Mouse (Mus musculus): ENCODE measurements around the gene C1qtnf5.

C1qtnf5 gene

DNA sequence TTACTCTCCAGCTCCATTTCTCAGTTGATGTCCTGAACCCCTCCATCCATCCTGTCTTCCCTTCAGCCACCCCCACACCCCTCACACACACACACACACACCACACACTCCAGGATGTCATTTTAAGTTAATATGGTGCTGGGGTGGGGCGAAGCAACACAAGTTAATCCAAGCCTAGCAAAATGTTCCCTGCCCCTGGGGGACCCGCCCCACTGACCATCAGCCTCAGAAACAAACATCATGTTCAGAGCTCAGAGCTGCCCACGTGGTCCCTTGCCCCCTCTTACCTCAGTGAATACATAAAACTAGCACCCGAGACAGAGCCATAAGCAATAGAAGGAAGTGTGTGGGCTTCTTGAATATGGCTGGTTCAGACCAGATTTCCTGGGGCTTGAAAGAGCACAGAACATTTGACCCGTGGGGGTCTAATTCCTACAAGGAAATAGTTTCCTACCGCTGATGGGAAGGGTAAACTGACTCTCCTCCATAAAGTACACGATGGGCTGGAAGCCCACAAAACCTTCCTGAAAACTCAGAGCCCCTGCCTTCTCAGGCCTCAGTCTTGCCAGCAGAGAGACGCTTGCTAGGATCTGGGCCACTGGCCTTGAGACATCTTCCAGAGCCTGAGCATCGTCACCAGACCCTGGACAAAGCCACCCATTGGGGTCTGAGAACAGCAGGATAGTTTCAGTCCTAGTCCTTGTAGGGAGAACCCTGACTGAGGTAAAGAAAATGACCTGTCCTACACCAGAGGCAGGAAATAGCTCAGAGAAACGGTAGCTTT lies 26.9 kb upstream of the C1qtnf5 start:
- DNase-seq (ENCODE audit: low spot score) = no peak

DNA sequence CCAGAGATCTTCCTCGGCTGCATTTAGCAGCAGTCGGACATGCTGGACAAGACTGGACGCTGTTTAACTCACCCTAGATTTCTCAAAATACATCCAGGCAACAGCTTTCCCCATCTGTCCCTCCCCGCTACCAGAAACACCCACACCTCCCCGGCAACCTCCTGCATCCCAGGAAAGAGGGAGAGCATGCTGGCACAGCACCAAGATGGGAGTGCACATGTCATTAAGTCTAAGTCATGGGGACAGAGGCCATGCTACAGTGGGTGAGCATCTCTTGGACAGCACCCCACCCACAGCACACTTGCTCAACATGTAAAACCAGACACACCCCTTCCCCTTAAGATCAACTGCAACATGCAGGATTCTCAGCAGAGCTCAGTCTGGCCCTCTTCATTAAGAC lies 26.1 kb upstream of the C1qtnf5 start:
- DNase-seq (ENCODE audit: low spot score) = peak; percentile 27

DNA sequence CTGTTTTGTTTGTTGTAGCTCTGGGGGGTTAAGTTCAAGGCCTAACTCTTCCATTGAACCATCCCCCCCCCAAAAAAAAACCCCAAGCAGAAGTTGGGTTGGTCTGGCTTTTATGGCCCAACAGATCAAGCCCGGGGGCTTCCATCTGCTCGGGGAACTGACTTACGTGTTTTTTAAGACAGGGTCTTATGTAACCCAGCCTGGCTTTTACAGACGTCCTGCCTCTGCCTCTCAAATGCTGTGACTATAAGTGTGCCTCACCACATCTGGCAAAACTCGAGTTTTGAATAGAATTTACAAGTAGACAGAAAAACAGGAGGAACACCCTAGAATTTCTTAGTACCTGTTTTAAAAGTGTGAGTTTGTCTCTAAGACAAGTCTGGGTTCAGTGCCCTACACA lies 25.5 kb upstream of the C1qtnf5 start:
- DNase-seq (ENCODE audit: low spot score) = no peak

DNA sequence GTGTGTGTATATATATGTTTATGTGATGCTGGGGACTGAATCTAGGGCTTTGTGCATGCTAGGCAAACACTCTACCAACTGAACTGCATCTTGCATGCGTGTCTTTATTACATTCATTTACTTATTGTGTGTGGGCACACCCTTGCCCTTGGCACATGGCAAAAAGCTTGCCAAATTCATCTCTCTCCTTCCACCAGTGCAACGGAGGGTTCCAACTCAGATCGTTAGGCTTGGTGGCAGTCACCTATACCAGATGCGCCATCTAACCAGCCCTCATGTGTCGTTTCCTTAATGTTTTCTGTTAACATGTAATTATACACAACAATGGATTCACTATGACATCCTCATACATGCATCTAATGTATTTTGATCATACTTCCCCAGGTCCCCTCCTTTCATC lies 24.8 kb upstream of the C1qtnf5 start:
- DNase-seq (ENCODE audit: low spot score) = no peak

DNA sequence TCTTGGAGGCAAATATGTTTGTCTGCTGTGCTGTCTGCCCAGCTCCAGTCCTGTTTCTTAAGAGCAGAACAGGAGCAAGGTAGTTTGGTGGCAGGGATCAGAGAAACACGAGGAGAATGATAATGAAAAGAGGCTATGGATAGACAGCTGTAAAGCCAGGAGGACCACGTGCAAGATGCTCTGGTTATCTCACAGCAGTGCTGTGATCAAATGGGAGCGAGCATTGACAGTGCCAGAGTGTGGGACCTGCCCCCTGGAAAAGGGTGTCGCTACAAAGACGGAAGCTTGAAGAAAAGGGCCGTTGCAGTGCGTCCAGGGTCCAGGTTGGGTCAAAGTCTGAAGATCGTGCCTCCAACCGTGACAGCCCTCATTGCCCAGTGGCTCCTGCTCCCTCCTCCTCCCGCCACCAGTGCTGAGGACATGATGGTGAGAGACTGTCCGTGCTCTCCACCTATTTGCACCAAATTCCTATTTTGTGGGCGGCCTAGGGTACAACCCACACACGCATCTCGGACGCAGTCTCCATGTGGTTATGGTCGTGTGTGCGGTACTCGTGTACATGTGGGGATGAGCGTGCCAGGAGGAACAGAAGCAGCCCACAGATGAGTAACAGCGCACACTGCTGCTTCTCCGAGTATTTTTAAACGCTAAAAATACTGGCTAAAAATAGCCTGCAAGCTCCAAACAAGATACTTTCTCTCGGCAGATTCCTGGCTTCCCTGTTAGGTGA lies 23.5 kb upstream of the C1qtnf5 start:
- DNase-seq (ENCODE audit: low spot score) = no peak

DNA sequence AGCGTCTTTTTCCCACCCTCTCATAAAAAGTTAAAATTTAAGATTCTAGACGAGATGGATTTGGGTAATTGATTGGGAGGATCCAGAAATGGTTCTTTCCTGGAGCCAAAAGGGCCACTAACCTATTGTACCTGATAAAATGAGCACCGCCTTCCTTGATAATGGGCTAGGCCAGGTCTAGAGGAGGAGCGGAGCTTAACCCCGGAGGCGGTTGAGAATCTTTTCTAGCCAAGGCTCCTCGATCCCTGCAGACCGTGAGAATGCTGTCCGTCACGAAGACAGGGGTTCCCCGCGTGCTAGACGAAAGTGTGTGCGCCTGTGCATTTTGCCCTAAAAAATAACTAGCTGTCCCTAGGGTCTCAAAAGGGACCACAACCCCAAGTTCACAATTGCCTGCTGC lies 22.8 kb upstream of the C1qtnf5 start:
- no peak for DNase-seq (ENCODE audit: low spot score)

DNA sequence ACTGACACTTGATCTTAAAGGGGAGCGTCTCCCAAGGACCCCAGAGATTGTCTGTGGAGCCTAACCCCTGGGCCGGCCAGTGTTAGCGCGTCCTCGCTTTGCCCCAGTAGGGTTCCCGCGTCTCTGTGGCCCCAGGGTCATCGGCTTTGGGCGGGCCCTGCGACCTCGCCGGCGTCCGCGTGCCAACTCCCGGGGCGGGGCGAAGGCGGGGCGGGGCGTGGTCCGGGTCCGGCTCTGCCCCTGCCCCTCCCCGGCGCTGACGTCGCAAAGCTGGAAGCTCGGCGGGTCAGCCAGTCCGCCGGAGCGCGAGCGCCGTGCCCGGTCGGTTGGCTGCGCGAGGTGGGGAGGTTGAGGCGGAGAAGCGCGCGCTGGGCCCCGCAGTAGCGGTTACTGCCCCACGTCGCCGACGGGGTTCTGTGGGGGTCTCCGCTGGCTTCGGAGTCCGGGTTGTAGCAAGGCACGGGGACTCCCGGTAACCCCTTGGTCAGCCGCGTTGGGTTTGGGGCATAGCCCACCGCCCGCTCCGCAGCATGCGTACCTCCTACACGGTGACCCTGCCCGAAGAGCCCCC lies 22.3 kb upstream of the C1qtnf5 start:
- peak; percentile 95 for DNase-seq (ENCODE audit: low spot score)

DNA sequence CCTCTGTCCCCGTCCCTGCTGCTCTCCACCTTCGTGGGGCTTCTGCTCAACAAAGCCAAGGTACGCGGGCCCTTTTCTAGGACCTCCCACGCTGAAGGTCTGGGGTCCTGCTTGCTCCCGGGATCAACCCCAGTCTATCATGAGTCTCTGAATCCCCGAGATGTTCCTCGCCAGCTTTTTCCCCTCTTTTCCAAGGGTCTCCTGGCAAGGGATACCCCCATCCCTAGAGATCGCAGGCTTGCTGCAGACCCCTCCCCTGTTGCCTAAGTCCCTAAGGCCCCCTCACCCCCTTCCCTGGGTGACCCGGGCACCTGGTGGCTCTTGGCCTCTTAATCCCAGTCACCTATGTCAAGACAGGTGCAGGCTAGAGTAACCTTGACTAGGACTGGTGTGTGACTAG lies 21.8 kb upstream of the C1qtnf5 start:
- no peak for DNase-seq (ENCODE audit: low spot score)

DNA sequence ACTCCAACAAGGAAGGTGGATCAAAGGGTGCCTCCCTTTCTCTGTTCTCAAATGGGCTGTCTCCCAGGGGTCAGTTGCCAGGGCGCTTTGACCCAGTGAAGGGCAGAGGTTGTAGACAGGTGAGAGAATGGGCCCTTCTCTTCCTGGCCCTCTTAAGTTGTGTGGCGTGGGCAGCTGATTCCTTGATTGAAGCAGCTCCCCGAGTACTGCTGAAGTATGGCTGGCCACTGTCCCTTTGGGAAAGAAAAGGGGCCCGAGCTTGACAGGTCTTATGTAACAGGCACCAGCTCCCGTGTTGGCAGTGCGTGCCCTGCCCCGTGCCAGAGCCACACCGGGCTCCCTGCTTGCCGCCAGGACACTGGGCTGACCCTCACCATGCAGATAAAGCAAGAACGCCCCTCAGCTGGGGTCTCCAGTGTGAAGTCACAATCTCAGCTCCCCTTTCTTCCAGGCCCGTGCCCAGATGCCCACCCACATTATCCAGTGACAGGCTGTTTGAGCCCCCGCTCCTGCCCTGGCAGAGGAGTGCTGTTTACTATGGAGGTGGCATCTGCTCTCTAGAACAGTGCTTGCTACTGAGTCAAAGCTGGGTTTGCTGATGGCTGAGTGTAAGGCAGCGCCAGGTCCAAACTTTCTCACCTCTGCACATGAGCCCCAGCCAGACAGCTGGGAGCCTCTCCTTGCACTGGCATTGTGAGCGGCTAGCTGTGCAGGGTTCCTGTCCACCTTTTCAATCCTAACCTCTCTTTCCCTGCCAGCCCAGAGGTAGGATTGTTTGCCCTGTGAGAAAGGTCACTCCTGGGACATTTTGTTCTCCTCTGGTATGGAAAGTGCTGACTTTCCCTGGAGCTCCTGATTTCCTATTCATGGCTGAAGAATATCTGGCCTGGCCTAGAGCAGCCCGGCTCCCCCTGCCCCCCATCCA lies 21.0 kb upstream of the C1qtnf5 start:
- DNase-seq (ENCODE audit: low spot score) = peak; percentile 69

DNA sequence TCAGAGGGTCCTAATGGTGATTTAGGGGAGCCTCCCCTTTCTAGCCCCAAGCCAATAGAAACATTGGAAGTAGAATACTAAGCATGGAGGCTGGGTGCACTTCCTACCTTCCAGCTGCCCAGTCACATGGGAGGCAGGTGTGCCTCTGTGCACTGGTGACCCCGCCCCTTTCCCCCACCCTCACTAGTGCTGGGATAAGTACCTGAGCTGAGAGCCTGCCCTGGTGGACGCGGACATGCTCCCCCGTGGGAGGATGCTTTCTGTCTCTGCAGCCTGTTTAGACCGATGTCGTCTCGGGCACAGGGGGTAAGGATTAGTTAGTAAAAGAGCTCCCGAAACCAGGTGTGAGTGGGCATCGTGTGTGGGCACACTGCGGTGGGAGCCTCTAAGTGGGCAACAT lies 20.1 kb upstream of the C1qtnf5 start:
- no peak for DNase-seq (ENCODE audit: low spot score)

DNA sequence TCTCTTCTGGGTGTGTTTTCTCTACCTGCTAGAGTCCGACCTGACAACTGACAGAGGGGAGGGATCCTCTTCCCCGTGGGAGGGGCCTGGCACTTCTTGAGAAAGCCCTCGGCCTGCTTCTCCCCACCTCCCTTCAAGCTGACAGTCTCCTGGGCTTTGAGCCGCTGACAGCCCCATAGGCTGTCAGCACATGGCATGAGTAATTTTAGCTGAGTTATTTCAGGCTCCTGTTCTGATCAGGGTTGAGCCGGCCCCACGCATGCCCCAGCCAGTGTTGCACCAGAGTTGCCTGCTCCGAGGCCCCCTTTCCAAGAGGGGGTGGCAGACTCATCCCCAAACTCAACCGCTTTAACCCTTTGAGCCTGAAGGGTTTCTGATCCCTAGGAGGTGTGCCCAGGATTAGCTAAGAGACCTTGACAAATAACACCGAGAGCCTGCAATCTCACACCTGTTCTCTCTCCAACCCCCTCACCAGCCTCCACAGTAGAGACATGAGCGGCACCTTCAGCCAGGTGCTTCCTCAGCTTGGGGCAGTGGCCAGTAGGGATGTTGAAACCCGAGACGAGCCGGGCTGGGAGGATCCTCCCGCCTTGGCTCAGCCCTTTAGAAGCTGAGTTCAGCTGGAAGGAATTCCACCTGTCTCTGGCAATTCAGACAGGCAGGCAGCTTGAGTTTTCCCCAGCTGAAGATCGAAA lies 19.1 kb upstream of the C1qtnf5 start:
- no peak for DNase-seq (ENCODE audit: low spot score)

DNA sequence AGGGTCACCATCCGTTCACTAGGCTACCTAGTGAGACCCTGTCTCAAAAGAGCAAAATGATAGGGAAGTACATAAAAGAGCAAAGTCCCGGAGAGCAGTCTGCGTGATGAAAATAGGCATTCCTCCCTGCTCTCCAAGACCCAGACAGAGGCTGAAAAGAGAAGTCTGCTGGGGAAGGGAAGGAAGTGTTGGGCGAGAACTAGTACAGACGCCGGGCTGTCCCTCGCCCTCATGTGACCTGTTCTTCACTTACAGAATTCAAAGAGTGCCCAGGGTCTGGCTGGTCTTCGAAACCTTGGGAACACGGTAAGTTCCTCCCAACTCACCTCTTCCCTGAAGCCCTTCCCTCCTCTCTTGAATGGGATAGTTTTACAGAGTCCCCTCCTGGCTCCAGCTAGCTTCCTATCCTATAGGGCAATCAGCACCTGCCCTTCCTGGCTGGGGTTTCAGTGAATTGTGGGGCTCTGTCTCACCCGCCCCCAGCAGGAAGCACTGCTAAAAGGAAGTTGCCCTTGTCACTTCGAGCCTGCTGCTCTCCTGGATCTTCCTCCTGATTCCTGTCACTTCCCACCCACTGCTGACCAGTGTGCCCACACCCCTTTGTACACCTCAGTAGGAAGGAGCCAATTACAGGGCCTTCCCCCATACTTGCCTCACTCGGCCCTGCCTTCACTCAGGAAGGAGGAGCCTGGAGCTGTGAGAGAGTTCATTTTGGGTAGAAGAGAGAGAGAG lies 18.0 kb upstream of the C1qtnf5 start:
- no peak for DNase-seq (ENCODE audit: low spot score)

DNA sequence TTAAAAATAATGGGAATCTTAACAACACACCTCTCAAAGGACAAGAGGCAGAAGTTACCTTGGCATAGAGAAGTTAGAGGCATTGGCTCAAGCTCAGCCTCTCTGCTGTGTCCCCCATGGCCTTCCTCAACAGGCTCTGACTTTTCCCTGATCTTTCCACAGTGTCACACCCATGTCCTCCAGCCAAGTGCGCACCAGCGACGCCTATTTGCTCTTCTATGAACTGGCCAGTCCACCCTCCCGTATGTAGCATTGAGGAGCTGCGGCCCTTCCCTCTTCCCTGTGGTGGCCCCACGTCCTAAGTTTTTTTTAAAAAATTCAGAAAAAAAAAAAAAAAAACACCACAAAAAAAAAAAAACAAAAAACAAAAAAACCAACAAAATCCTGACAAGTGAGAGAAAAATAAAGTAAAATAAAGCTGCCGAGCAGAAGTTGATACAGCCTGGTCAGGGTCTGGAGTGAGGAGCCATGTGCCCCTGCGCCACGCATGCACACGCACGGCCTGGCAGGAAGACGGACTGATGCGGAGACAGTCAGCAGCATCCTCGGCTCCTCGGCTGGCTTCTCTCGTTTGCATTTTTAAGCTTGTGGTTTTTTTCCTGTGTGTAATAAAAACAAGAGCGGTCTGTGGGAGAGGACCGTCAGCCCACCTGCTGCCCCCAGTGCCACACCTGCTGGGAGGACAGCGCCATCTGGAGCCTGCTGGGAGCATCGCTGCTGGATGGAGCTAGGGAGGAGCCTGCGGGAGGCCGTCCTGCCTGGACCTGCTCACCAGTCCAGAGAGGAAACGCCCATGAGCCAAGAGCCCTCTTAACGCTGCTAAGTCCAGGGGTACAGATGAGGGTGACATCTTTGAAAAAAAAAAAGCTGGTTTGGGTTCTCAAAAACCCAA lies 13.2 kb upstream of the C1qtnf5 start:
- DNase-seq (ENCODE audit: low spot score) = peak; percentile 74

DNA sequence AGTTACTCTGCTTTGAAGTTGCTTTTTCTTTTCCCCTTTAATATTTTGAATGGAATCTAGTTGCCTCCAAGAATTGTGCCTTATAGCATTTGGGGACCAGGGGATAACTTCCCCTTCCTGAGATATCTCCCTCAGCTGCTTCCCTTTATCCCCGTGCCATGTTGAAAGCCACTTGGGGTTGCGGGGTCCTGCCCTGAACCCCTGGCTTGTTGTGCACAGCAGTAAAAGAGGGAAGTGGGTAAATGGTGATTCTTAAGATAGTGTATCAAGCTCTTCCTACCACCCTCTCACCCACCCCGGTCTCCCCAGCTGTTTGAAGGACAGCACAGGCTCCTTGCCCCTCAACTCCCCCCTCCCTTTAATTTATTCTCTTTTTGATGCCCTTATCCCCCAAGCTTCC lies 12.3 kb upstream of the C1qtnf5 start:
- no peak for DNase-seq (ENCODE audit: low spot score)

DNA sequence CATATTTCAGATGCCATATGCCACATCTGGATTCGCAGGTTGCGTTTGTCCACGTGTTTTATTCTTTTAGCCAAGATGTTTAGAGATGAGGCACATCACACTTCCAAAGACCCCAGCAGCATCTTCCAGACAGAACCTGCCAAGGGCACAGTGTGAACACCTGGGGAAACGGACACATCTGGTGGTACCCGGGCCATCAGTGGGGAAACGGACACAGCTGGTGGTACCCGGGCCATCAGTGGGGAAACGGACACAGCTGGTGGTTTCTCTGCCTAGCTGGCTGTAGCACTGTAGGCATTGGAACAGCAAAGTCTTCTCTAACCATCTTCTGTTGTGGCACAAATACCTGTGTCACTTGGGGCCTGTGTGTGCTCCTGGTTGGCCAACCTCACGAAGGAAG lies 11.3 kb upstream of the C1qtnf5 start:
- DNase-seq (ENCODE audit: low spot score) = no peak

DNA sequence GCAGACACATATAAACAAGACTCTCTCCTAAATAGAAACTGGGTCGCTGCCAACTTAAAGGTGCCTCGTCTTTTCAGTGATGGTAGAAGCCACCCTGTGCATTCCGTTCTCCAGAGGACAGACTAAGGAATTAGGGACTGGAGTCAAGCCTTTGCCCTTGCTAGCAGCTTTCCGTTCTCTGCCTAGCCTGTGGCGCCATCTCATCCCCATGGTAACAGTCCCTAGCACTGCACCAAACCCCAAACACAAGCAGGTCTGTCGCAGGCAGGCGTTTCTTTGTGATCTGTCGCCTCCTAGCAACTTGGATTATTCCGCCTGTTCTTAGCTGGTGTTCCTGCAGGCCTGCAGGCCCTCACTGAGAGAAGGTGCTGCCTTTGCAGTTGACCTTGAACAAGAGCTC lies 10.5 kb upstream of the C1qtnf5 start:
- no peak for DNase-seq (ENCODE audit: low spot score)

DNA sequence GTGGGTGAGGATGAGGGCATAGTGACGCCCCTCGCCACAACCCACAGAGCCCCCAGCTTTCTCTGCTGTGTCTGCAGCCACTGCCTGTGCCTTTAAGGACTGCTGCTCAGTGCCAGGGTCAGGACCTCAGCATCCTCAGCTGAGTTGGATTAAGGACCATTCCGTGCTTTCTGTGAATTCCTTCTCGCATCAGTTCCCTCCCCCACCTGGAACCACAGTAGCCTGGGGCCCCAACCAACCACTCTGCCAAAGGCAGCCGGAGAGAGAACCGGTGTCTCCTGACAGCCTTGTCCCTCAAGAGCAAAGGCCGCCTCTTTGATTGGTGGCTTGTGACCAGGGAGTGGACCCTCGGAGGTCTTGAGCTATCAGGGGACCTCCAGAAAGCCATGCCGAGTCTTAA lies 5.6 kb upstream of the C1qtnf5 start, which contains the start of gene Mfrp:
Gene Mfrp (plus strand): TSS at position 240 of the 400 bp plus-strand sequence.
- DNase-seq (ENCODE audit: low spot score) = no peak

DNA sequence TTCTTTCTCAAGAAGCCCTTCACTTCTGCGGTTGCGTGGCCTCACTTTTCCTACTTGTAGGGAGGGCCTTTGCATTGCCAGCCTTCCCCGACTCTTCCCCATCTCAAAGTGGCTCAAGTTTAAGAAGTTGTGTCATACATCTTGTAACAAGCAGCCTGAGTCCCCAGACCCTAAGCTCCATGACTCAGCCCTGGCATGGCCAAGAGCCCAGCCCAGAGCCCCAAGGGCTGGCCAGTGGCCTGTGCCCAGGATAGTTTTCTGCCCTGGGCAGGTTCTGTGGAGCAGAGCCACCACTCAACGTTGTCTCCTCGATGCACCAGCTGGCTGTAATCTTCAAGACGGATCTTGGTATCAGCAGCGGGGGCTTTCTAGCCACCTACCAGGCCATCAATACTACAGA lies 2.2 kb upstream of the C1qtnf5 start:
- DNase-seq (ENCODE audit: low spot score) = no peak

DNA sequence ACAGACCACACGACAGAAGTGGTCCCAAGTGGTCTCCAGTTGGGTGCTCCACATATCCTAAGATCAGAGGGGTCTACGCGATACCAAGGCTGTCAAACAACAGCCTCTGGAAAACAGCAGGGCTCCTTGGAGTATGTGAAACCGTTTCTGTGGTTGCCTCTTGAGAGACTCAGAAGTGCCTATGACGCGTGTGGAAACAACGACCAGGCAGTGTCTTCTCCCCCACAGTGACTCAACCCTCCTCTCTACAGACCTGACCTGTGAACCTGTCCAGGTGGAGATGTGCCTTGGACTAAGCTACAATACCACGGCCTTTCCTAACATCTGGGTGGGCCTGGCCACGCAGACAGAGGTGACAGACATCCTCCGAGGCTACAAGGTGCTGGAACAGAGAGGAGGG lies 1.3 kb upstream of the C1qtnf5 start:
- DNase-seq (ENCODE audit: low spot score) = no peak

DNA sequence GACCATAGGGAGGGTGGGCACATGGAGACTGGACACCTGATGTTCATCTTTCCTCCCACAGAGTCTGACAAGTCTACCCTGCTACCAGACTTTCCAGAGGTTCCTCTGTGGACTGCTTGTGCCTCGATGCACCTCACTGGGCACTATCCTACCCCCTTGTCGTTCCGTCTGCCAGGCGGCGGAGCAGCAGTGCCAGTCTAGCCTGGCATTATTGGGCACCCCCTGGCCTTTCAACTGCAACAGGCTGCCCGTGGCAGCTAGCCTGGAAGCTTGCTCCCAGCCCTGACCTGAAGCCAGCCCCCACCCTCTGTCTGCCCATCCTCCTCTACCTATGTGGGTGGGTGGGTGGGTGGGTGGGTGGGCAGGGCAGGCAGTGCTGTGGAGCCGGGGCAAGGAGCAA lies 863 bp upstream of the C1qtnf5 start:
- no peak for DNase-seq (ENCODE audit: low spot score)

All from lung, postnatal 25 days (tissue).